Mouse (Mus musculus) heart, adult 2 months (tissue): ENCODE data around the gene Olfr1028. TPM values are rescaled to one million over a fixed set of nuclear protein-coding genes. Genes with fewer than 3 reads are reported as not detected.

Experiments
- DNase-seq, 2 experiments: peaks; one replicate each; pipeline ENCODE4 v3.0.0; 2021
- H3K27ac ChIP-seq: fragments of 200-600 bp; 2 replicates; pipeline ENCODE4 v1.8.1; 2022
- H3K27me3 ChIP-seq: fragments of 200-500 bp; 2 replicates; pipeline ENCODE4 v1.6.1; 2012; ENCODE audit warnings: mild to moderate bottlenecking, low read length, inconsistent platforms, mixed read lengths; ENCODE audit not compliant: control insufficient read depth, insufficient read depth
- H3K36me3 ChIP-seq: fragments of 200-500 bp; 2 replicates; pipeline ENCODE4 v1.6.1; 2012; ENCODE audit warnings: low read length, inconsistent platforms; ENCODE audit not compliant: control insufficient read depth, insufficient read depth
- H3K4me1 ChIP-seq: fragments of 200-500 bp; 2 replicates; pipeline ENCODE4 v1.6.1; 2011; ENCODE audit warnings: low read length; ENCODE audit not compliant: control insufficient read depth, insufficient read depth
- H3K4me3 ChIP-seq: fragments of 200-600 bp; 2 replicates; pipeline ENCODE4 v1.8.1; 2022
- H3K79me2 ChIP-seq: fragments of 200-500 bp; replicated peaks from 2 replicates; pipeline ENCODE4 v1.6.1; 2012; ENCODE audit warnings: mild to moderate bottlenecking, inconsistent platforms, low read length, moderate library complexity, mixed read lengths; ENCODE audit not compliant: control insufficient read depth, insufficient read depth
- H3K9ac ChIP-seq: fragments of 200-500 bp; 2 replicates; pipeline ENCODE4 v1.6.1; 2012; ENCODE audit warnings: low read depth, mild to moderate bottlenecking, control low read depth, inconsistent platforms, low read length, mixed read lengths
- CTCF ChIP-seq: fragments of 200-600 bp; IDR thresholded peaks from 2 replicates; pipeline ENCODE4 v1.8.1; 2022; ENCODE audit warnings: antibody characterized with exemption, mild to moderate bottlenecking, moderate library complexity
- EP300 ChIP-seq: fragments of 200-500 bp; IDR thresholded peaks from 2 replicates; pipeline ENCODE4 v1.6.1; 2011; ENCODE audit warnings: low read depth, low read length, control low read depth; ENCODE audit not compliant: insufficient read depth
- POLR2A ChIP-seq: fragments of 200-500 bp; IDR thresholded peaks from 2 replicates; pipeline ENCODE4 v1.6.1; 2011; ENCODE audit warnings: mild to moderate bottlenecking, low read depth, low read length, control low read depth; ENCODE audit not compliant: insufficient read depth
- WGBS: fragments of 180-500 bp; shearing (Covaris S2); methylation state at CpG from one replicate; pipeline ENCODE4 v1.1.7; 2018; 5-methylcytosine and 5-hydroxymethylcytosine counted together
- intact Hi-C: fragments of 180-260 bp; cut with DNase I; formaldehyde crosslinking; loops from one replicate; pipeline ENCODE4 v1.15.1; 2025
- long read RNA-seq: library from polyadenylated mRNA; stranded (forward); transcript quantifications from one replicate; pipeline ENCODE4 v2.0.0, GENCODE M21; 2021
- polyA plus RNA-seq: library from polyadenylated mRNA; depleted of rRNA; stranded (reverse); fragments of >200 nt; gene quantifications from 2 replicates; pipeline ENCODE4 v1.2.3, GENCODE M21; 2012; rRNA removed
- total RNA-seq, 2 experiments: library from RNA; stranded (reverse); gene quantifications; 2 replicates each; pipeline ENCODE4 v1.2.3; 2021

The Olfr1028 gene
- not detected for total RNA-seq
- not detected in 2 replicates for polyA plus RNA-seq
- long read RNA-seq = 0 reads

GRCm38 (mm10) chr2:85950137-85950536, at the start of gene Olfr1028:
Olfr1028 (plus strand) TSS chr2:85950437.
- no peak for TF ChIP-seq CTCF
- TF ChIP-seq POLR2A = no peak
- TF ChIP-seq EP300 = no peak
- Histone ChIP-seq H3K27me3 (no peaks in the 10 kb centered on the region), H3K9ac (no peak within 1 kb of the TSS), H3K79me2 (no peaks in the 10 kb centered on the region), H3K4me3 (no peak within 1 kb of the TSS), H3K36me3 (no peaks in the 10 kb centered on the region), H3K27ac (no peak within 1 kb of the TSS), H3K4me1 (no peaks in the 10 kb centered on the region)
- intact Hi-C loops = no loop called here
- 65% methylated on average over 1 of the region's 1 CpGs for WGBS
- DNase-seq = no peak

- DNase-seq = no peak
- 78% methylated on average over 3 of the region's 3 CpGs for WGBS
- intact Hi-C loops = no loop called here
- Histone ChIP-seq H3K27ac (no peak within 1 kb of the TSS), H3K79me2 (no peaks in the 10 kb centered on the region), H3K9ac (no peak within 1 kb of the TSS), H3K27me3 (no peaks in the 10 kb centered on the region), H3K4me1 (no peaks in the 10 kb centered on the region), H3K36me3 (no peaks in the 10 kb centered on the region), H3K4me3 (no peak within 1 kb of the TSS)
- TF ChIP-seq POLR2A = no peak
- no peak for TF ChIP-seq CTCF
- no peak for TF ChIP-seq EP300
These were observed 45.3 kb upstream of the Olfr1028 start, which contains the start of gene Olfr1024 for GRCm38 (mm10) chr2:85904952-85905351. Olfr1024 (minus strand) TSS chr2:85905052.

- no peak overlapping the region for H3K27ac ChIP-seq
- H3K4me3 ChIP-seq = no peak overlapping the region
- H3K79me2 ChIP-seq = no peaks in the 10 kb centered on the region
- H3K36me3 ChIP-seq = no peaks in the 10 kb centered on the region
- H3K4me1 ChIP-seq = no peaks in the 10 kb centered on the region
- H3K27me3 ChIP-seq = no peaks in the 10 kb centered on the region
- no peak for DNase-seq
- TF ChIP-seq EP300 (no peak), POLR2A (no peak), CTCF (no peak)
- intact Hi-C loops = no loop called here
- no peak overlapping the region for H3K9ac ChIP-seq
These were observed 37.0 kb upstream of the Olfr1028 start for GRCm38 (mm10) chr2:85913197-85913596.

- H3K27ac ChIP-seq = no peak within 1 kb of the TSS
- no peaks in the 10 kb centered on the region for H3K36me3 ChIP-seq
- no peaks in the 10 kb centered on the region for H3K79me2 ChIP-seq
- DNase-seq = no peak
- no peak within 1 kb of the TSS for H3K9ac ChIP-seq
- 27% methylated on average over 1 of the region's 1 CpGs for WGBS
- H3K27me3 ChIP-seq = no peaks in the 10 kb centered on the region
- no peaks in the 10 kb centered on the region for H3K4me1 ChIP-seq
- intact Hi-C loops = no loop called here
- TF ChIP-seq EP300 = no peak
- H3K4me3 ChIP-seq = no peak within 1 kb of the TSS
These were observed 35.3 kb upstream of the Olfr1028 start, which contains the start of gene Olfr1025-ps1 for GRCm38 (mm10) chr2:85914893-85915292. Olfr1025-ps1 (plus strand) TSS chr2:85915193.

GRCm38 (mm10) chr2:85921258-85921657, 29.0 kb upstream of the Olfr1028 start, which contains the start of gene Olfr1026:
Olfr1026 (plus strand) TSS chr2:85921558.
- Histone ChIP-seq H3K79me2 (no peaks in the 10 kb centered on the region), H3K4me3 (no peak within 1 kb of the TSS), H3K27ac (no peak within 1 kb of the TSS), H3K27me3 (no peaks in the 10 kb centered on the region), H3K9ac (no peak within 1 kb of the TSS), H3K36me3 (no peaks in the 10 kb centered on the region), H3K4me1 (no peaks in the 10 kb centered on the region)
- intact Hi-C loops = no loop called here
- 72% methylated on average over 3 of the region's 3 CpGs for WGBS
- DNase-seq = no peak
- no peak for TF ChIP-seq CTCF
- no peak for TF ChIP-seq POLR2A
- TF ChIP-seq EP300 = no peak

- no peak for DNase-seq
- no peaks in the 10 kb centered on the region for H3K27me3 ChIP-seq
- no peak within 1 kb of the TSS for H3K4me3 ChIP-seq
- no peaks in the 10 kb centered on the region for H3K36me3 ChIP-seq
- TF ChIP-seq CTCF (no peak), EP300 (no peak), POLR2A (no peak)
- no peak within 1 kb of the TSS for H3K27ac ChIP-seq
- H3K79me2 ChIP-seq = no peaks in the 10 kb centered on the region
- H3K4me1 ChIP-seq = no peaks in the 10 kb centered on the region
- no peak within 1 kb of the TSS for H3K9ac ChIP-seq
- 84% methylated on average over 2 of the region's 2 CpGs for WGBS
- intact Hi-C loops = no loop called here
These were observed 23.4 kb downstream of the Olfr1028 start, which contains the start of gene Olfr1029 for GRCm38 (mm10) chr2:85973595-85973994. Olfr1029 (plus strand) TSS chr2:85973895.
